9 mouse cellular contexts compared by ENCODE assay signal in the genomic region with DNA sequence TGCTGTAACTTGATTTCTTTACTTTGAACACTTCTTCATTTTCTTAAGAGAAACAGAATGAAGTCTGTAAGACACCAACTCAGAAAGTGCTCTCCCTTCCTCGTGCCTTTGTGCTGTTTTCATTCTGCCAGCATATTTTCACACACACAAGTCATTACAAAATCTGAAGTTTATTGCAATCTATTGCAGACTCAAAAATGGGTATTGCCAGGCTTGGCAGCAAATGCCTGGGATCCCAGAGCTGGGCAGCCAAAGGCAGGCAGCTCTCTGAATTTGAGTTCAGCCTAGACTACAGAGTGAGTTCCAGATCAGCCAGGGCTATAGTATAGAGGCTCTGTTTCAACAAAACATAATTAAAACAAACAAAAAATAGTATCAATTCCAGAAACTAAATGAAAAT. TPM values are rescaled to one million over a fixed set of nuclear protein-coding genes. Genes with fewer than 3 reads are reported as not detected.
A peak's percentile ranks its signal among the peaks of the same experiment; 100 is the strongest.
DNase-seq lines count a peak whose midpoint lies in the region; ATAC-seq and TF ChIP-seq lines count a peak whose summit lies in the region.
"Had no signal": no experiment of that assay in that cellular context is flagged by ENCODE, and none has a peak within 500 bp of the region (broad histone marks: within the 10 kb centered on the region; RNA-seq: fewer than 3 reads in every experiment).

No protein-coding gene starts in this region.

- intact Hi-C loops in gastrocnemius, adult 2 months (cut with DNase I): loop anchor here (5.0 kb wide), 1 partner anchor 110 kb away; no protein-coding TSS in a partner anchor

- dilution Hi-C loops in CH12.LX (cut with MboI; ENCODE audit: extremely low pct_ligation_motif_present, extremely low pct_unique_long_range_greater_than_20kb, low sequenced_read_pairs): no loop called here

- peak overlapping the region; percentile 88 for H3K9ac ChIP-seq in CH12.LX (ENCODE audit: insufficient read depth, low read depth)
- H3K9ac ChIP-seq in forebrain, postnatal 0 days: 0 out of 2 replicates have a peak overlapping the region, but pooled peaks have one; percentile 4
- H3K9ac ChIP-seq in liver, embryonic 15.5 days: peak overlapping the region; percentile 48

- H3K79me2 ChIP-seq in CH12.LX (replicated peaks; ENCODE audit: control insufficient read depth, extremely low read depth, insufficient read depth, poor library complexity, severe bottlenecking): peaks cover 51% of the 10 kb centered on the region

- H3K9me3 ChIP-seq in CH12.LX (replicated peaks; ENCODE audit: low read length): no peaks in the 10 kb centered on the region
- H3K9me3 ChIP-seq in forebrain, postnatal 0 days (ENCODE audit: low read length): no peaks in the 10 kb centered on the region
- H3K9me3 ChIP-seq in liver, embryonic 15.5 days (replicated peaks): no peaks in the 10 kb centered on the region

- TF ChIP-seq CTCF in gastrocnemius, adult 2 months (IDR thresholded peaks at IDR 0.05): no peak
- TF ChIP-seq CTCF in CH12.LX (conservative IDR thresholded peaks at IDR 0.05 in 1 of 2, IDR thresholded peaks at IDR 0.05 in 1 of 2; ENCODE audit: low read depth in 2 of 2, low read length in 2 of 2): no peak
- no peak for TF ChIP-seq CTCF in forebrain, postnatal 0 days (IDR thresholded peaks at IDR 0.05; ENCODE audit: low read depth)

- in situ Hi-C loops in CH12.LX (cut with MboI; ENCODE audit: low pct_ligation_motif_present, low pct_unique_long_range_greater_than_20kb, low sequenced_read_pairs): loop anchor here (10.0 kb wide), 1 partner anchor 108 kb away; the partner anchor contains the start of gene Cfap298

- H3K36me3 ChIP-seq in CH12.LX (replicated peaks in 1 of 2; ENCODE audit: control insufficient read depth in 1 of 2, insufficient read depth in 1 of 2, low read length in 1 of 2): peaks cover 27 to 37% of the 10 kb centered on the region in 2 experiments
- peaks cover 12% of the 10 kb centered on the region for H3K36me3 ChIP-seq in forebrain, postnatal 0 days (ENCODE audit: insufficient read depth)
- peaks cover 42% of the 10 kb centered on the region for H3K36me3 ChIP-seq in liver, embryonic 15.5 days (replicated peaks)

- peak overlapping the region; percentile 84; the same call in 1 of the 2 replicates for H3K4me3 ChIP-seq in gastrocnemius, adult 2 months
- peak overlapping the region; percentile 54 to 98 (median 76) for H3K4me3 ChIP-seq in CH12.LX (replicated peaks in 1 of 3; ENCODE audit: low read depth in 2 of 3, low read length in 2 of 3, poor library complexity in 1 of 3)
- H3K4me3 ChIP-seq in forebrain, postnatal 0 days (ENCODE audit: low read depth, low read length): peak overlapping the region; percentile 74
- H3K4me3 ChIP-seq in liver, embryonic 15.5 days (replicated peaks): peak overlapping the region; percentile 92

- TF ChIP-seq RAD21 in CH12.LX (IDR thresholded peaks at IDR 0.05; ENCODE audit: low read depth, low read length): no peak

- no peak overlapping the region for H3K27ac ChIP-seq in gastrocnemius, adult 2 months
- H3K27ac ChIP-seq in CH12.LX (ENCODE audit: insufficient read depth, low read depth): no peak overlapping the region
- no peak overlapping the region for H3K27ac ChIP-seq in forebrain, postnatal 0 days (ENCODE audit: low read depth, low read length)
- no peak overlapping the region for H3K27ac ChIP-seq in liver, embryonic 15.5 days (replicated peaks)

- TF ChIP-seq POLR2A in CH12.LX (IDR thresholded peaks at IDR 0.05; ENCODE audit: low read depth, low read length): no peak

- no peak for DNase-seq in gastrocnemius, adult 2 months
- DNase-seq in gastrocnemius, postnatal 4 days (ENCODE audit: low spot score in 2 of 2): no peak
- DNase-seq in CH12.LX (ENCODE audit: extremely low read depth): no peak
- no peak for DNase-seq in forebrain, postnatal 0 days
- DNase-seq in thymus, postnatal 0 days (ENCODE audit: low spot score): no peak
- DNase-seq: cerebellum, adult 11-12 months had no signal

- 37% methylated on average over 1 of the region's 1 CpGs for WGBS in forebrain, postnatal 0 days
- 47% methylated on average over 1 of the region's 1 CpGs for WGBS in liver, embryonic 15.5 days (ENCODE audit: insufficient replicate concordance)

- TF ChIP-seq EP300 in CH12.LX (IDR thresholded peaks at IDR 0.05; ENCODE audit: low read length): no peak

- H3K4me1 ChIP-seq in CH12.LX (ENCODE audit: control insufficient read depth in 1 of 2, insufficient read depth in 2 of 2): peaks cover 10 to 24% of the 10 kb centered on the region in 2 experiments; a peak in 3 of 4 replicates
- peaks cover 7% of the 10 kb centered on the region for H3K4me1 ChIP-seq in forebrain, postnatal 0 days (ENCODE audit: insufficient read depth)
- H3K4me1 ChIP-seq in liver, embryonic 15.5 days (replicated peaks): peaks cover 37% of the 10 kb centered on the region

- no peak for ATAC-seq in forebrain, postnatal 0 days
- ATAC-seq in liver, embryonic 15.5 days (ENCODE audit: insufficient read depth): no peak
- ATAC-seq in erythroid progenitor cell, adult 5-6 weeks (replicated peaks; ENCODE audit: low FRiP score, poor library complexity, severe bottlenecking): no peak
- no peak for ATAC-seq in inflammation-experienced regulatory T-cells, adult 6 months

- peak overlapping the region; percentile 100 for H3K4me2 ChIP-seq in CH12.LX (ENCODE audit: insufficient read depth, low read depth, poor library complexity, severe bottlenecking)
- H3K4me2 ChIP-seq in forebrain, postnatal 0 days (ENCODE audit: low read depth): peak overlapping the region; percentile 54
- peak overlapping the region; percentile 87 for H3K4me2 ChIP-seq in liver, embryonic 15.5 days

- H3K27me3 ChIP-seq in CH12.LX (replicated peaks): peaks cover 13% of the 10 kb centered on the region
- H3K27me3 ChIP-seq in forebrain, postnatal 0 days (ENCODE audit: insufficient read depth, low read length): no peaks in the 10 kb centered on the region
- peaks cover 5% of the 10 kb centered on the region; the same call in 1 of the 2 replicates for H3K27me3 ChIP-seq in liver, embryonic 15.5 days

TF ChIP-seq in CH12.LX, 34 proteins besides CTCF, POLR2A, EP300 and RAD21 (continues in another document):
- no peak for TF ChIP-seq NELFE (IDR thresholded peaks at IDR 0.05; ENCODE audit: low read depth, low read length)
- no peak for TF ChIP-seq JUND (conservative IDR thresholded peaks at IDR 0.05; ENCODE audit: low read depth, low read length)
- no peak for TF ChIP-seq ELF1 (IDR thresholded peaks at IDR 0.05; ENCODE audit: low read depth, low read length)
- TF ChIP-seq UBTF (IDR thresholded peaks at IDR 0.05; ENCODE audit: low read depth, low read length): no peak
- TF ChIP-seq TCF12 (IDR thresholded peaks at IDR 0.05; ENCODE audit: low read depth, low read length): no peak
- no peak for TF ChIP-seq MEF2A (IDR thresholded peaks at IDR 0.05; ENCODE audit: borderline replicate concordance, low read depth, low read length)
- TF ChIP-seq POLR2AphosphoS2 (IDR thresholded peaks at IDR 0.05; ENCODE audit: low read depth, low read length): no peak
- TF ChIP-seq GABPA (IDR thresholded peaks at IDR 0.05; ENCODE audit: insufficient replicate concordance, low read depth, low read length): no peak

RNA-seq across cellular contexts. Expression of gene Paxbp1, which starts 1.7 kb away (rescaled TPM):
- 10 to 100 TPM; 10.7 to 11.6 TPM for total RNA-seq in gastrocnemius, adult 2 months (2021)
- total RNA-seq in gastrocnemius, postnatal 4 days (2021): 10 to 100 TPM; 30.5 to 42.7 TPM
- 38.5 and 39.4 TPM in 2 replicates for total RNA-seq in CH12.LX (2012; rRNA removed)
- total RNA-seq in CH12.LX (2014; rRNA removed): 74.4 and 96.9 TPM in 2 replicates
- 69.7 and 77.1 TPM in 2 replicates for polyA plus RNA-seq in CH12.LX (2012; ENCODE audit: insufficient read length, low read depth)
- total RNA-seq in forebrain, postnatal 0 days (2014; rRNA removed): 80.0 and 88.6 TPM in 2 replicates
- polyA plus RNA-seq in forebrain, postnatal 0 days (2015; fragmentation: Nextera tagmentation; extraction: Ambion mirVana): 10.3 and 19.5 TPM in 2 replicates
- polyA plus RNA-seq in liver, embryonic 15.5 days (2015; fragmentation: Nextera tagmentation; extraction: Ambion mirVana): 16.3 and 17.0 TPM in 2 replicates
- polyA plus RNA-seq in thymus, postnatal 0 days (2015; fragmentation: Nextera tagmentation; extraction: Ambion mirVana): 38.9 and 42.5 TPM in 2 replicates
- 147 and 193 TPM in 2 replicates for total RNA-seq in erythroid progenitor cell, adult 5-6 weeks (2015; ENCODE audit: low replicate concordance)
- 152 and 209 TPM in 2 replicates for total RNA-seq in erythroid progenitor cell, adult 5-6 weeks (2017; ENCODE audit: low replicate concordance)
- 100 to 1,000 TPM in 2 of 3 experiments, 10 to 100 TPM in 1; 70.7 to 130 (median 118) TPM for polyA plus RNA-seq in inflammation-experienced regulatory T-cells, adult 6 months (2017; shearing (Covaris generic))

RNA-seq across cellular contexts. Expression of gene Synj1, which starts 31.5 kb away (rescaled TPM):
- 10 to 100 TPM; 11.2 to 13.8 TPM for total RNA-seq in gastrocnemius, adult 2 months (2021)
- total RNA-seq in gastrocnemius, postnatal 4 days (2021): 10 to 100 TPM; 17.2 to 23.5 TPM
- total RNA-seq in CH12.LX (2012; rRNA removed) (8.1 and 8.4 TPM in 2 replicates), CH12.LX (2014; rRNA removed) (3.6 and 4.6 TPM in 2 replicates)
- polyA plus RNA-seq in CH12.LX (2012; ENCODE audit: insufficient read length, low read depth): 12.2 and 20.7 TPM in 2 replicates
- 48.2 and 62.5 TPM in 2 replicates for total RNA-seq in forebrain, postnatal 0 days (2014; rRNA removed)
- polyA plus RNA-seq in forebrain, postnatal 0 days (2015; fragmentation: Nextera tagmentation; extraction: Ambion mirVana): 24.8 and 38.0 TPM in 2 replicates
- 19.5 and 20.6 TPM in 2 replicates for polyA plus RNA-seq in liver, embryonic 15.5 days (2015; fragmentation: Nextera tagmentation; extraction: Ambion mirVana)
- 11.5 and 16.2 TPM in 2 replicates for polyA plus RNA-seq in thymus, postnatal 0 days (2015; fragmentation: Nextera tagmentation; extraction: Ambion mirVana)
- total RNA-seq in erythroid progenitor cell, adult 5-6 weeks (2015; ENCODE audit: low replicate concordance): 140 and 150 TPM in 2 replicates
- 84.7 and 104 TPM in 2 replicates for total RNA-seq in erythroid progenitor cell, adult 5-6 weeks (2017; ENCODE audit: low replicate concordance)
- 10 to 100 TPM; 31.5 to 33.9 (median 33.2) TPM for polyA plus RNA-seq in inflammation-experienced regulatory T-cells, adult 6 months (2017; shearing (Covaris generic))

RNA-seq across cellular contexts. Expression of gene 4932438H23Rik, which starts 52.3 kb away (rescaled TPM):
- under 1 TPM; 0.08 to 0.48 TPM for total RNA-seq in gastrocnemius, adult 2 months (2021)
- 1 to 10 TPM; 3.0 to 3.7 TPM for total RNA-seq in gastrocnemius, postnatal 4 days (2021)
- total RNA-seq in CH12.LX (2012; rRNA removed) (not detected in 2 replicates), CH12.LX (2014; rRNA removed) (not detected in 2 replicates)
- polyA plus RNA-seq in CH12.LX (2012; ENCODE audit: insufficient read length, low read depth): not detected in 2 replicates
- 1.2 and 1.4 TPM in 2 replicates for total RNA-seq in forebrain, postnatal 0 days (2014; rRNA removed)
- polyA plus RNA-seq in forebrain, postnatal 0 days (2015; fragmentation: Nextera tagmentation; extraction: Ambion mirVana): 0.43 and 0.81 TPM in 2 replicates
- not detected in 2 replicates for polyA plus RNA-seq in liver, embryonic 15.5 days (2015; fragmentation: Nextera tagmentation; extraction: Ambion mirVana)
- 0.14 and 0.31 TPM in 2 replicates for polyA plus RNA-seq in thymus, postnatal 0 days (2015; fragmentation: Nextera tagmentation; extraction: Ambion mirVana)
- total RNA-seq in erythroid progenitor cell, adult 5-6 weeks (2015; ENCODE audit: low replicate concordance): not detected in 2 replicates
- not detected in 2 replicates for total RNA-seq in erythroid progenitor cell, adult 5-6 weeks (2017; ENCODE audit: low replicate concordance)
- polyA plus RNA-seq in inflammation-experienced regulatory T-cells, adult 6 months (2017; shearing (Covaris generic)): 1 to 10 TPM in 1 of 3 experiments, under 1 TPM in 2; 0.26 to 1.1 (median 0.36) TPM

Comparison
In these comparisons a context has a peak if more than half of its experiments do, and no peak if none do; other contexts are left out.
1. H3K9ac ChIP-seq: peak in every context shown above with its lines; median percentile 88 in CH12.LX; 48 in liver, embryonic 15.5 days; 4 in forebrain, postnatal 0 days.